Mouse (Mus musculus) layer of hippocampus, adult 18-20 months (tissue): ENCODE measurements around the gene Srebf2. TPM values are rescaled to one million over a fixed set of nuclear protein-coding genes. Genes with fewer than 3 reads are reported as not detected.
"Not testable (repeated sequence)": the region's sequence is repeated elsewhere in the genome, so short reads cannot be mapped to it uniquely, and the experiment has no call there.

ENCODE experiments used
- DNase-seq, 2 experiments: peaks; one replicate each; pipeline ENCODE4 v3.0.0; 2022; ENCODE audit warnings: low spot score in 2 of 2
- total RNA-seq, 2 experiments: library from RNA; stranded (reverse); gene quantifications; 2 replicates each; pipeline ENCODE4 v1.2.3; 2021

Gene Srebf2
- total RNA-seq, 2 experiments from 2014 or later, result 175 to 189 TPM

DNA sequence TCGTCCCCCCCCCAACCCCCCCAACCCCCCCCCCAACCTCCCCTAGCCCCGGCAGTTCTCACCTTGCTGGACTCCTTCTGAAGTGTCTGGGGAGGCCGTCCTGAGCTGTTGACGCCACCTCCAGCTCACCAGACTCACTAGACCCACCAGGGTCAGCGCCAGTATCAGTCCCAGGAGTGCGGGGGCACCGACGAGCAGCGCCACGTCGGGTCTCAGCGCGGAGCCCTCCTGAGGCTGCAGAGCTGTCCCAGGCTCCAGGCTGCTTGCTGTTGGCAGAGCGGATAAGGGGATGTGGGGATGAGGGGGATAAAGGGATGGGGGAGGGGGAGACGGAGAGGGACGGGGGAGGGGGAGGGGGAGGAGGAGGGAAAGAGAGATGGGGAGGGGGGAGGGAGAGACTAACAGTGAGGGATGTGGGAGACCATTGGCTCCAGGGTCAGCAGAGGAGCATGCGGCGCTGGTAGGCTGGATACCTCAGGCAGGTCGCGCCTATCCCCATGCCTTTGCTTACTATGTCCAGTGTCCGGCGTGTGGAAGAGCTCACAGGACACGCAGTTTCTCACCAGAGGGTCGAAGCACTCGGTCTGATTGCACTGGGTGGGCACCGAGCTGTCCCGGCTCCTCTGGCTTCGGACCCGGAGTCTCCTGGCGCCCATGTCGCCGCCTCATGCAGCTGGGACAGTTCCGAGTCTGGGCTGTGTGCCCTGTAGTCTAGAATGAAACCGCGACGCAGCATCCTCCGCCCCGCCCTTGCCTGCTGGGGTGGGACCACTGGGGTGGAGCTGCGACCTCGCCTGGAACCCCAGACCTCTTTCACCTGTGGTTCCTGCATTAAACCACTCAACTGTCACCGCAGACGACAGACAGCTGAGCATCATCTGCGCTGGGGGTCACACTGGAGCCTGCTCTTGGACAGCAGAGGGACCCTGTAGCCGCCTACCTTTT lies 76.9 kb downstream of the Srebf2 start, which contains the start of gene Tnfrsf13c:
Gene Tnfrsf13c, minus strand, starts transcription at position 713 of the 945 bp plus-strand sequence.
- no peak for DNase-seq

GRCm38 (mm10) chr15:82224602-82225215 lies 77.7 kb downstream of the Srebf2 start:
- no peak for DNase-seq

DNA sequence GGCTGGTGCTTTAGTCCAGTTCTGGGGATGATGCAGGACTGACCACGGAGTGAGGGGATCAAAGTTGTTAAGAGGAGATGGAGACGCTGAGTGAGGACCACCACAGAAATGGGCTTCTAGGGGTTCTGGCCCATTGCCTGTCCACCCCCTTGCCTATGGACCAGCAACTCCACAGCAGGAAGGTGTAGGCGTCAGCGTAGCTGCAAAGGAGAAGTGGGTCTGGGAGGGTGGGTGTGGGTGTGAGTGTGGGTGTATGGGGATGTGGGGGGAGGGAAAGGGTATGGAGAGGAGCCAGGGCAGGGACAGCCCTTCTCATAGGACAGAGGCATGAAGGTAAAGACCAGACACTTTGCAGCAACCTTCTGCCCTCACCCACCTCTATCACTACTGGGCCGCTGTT lies 78.8 kb downstream of the Srebf2 start:
- no peak for DNase-seq

DNA sequence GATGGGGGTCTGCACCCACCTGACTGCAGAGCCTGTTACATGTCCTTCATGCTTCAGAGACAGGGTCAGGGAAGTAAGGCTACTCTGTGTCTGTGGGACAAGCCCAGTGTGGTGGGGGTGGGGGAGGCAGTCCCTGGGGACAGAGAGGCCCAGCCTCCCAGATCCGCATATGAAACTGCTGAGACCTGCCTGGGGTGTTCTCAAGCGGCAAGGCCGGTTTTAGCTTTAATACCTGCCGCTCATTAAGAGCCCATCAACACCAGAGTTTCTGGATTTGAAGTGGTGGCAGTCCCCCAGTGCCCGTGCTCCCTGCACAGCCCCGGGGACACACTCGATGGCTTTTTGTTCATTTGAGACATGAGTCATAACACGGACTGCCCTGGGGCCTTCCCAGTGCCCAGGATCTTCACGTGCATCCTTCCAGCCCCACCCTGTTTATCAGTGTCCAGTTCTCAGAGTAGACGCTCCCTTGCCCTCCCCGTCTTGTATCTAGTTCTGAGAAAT lies 82.6 kb downstream of the Srebf2 start:
- DNase-seq, result no peak

GRCm38 (mm10) chr15:82230098-82230611 lies 83.2 kb downstream of the Srebf2 start:
- no peak for DNase-seq

DNA sequence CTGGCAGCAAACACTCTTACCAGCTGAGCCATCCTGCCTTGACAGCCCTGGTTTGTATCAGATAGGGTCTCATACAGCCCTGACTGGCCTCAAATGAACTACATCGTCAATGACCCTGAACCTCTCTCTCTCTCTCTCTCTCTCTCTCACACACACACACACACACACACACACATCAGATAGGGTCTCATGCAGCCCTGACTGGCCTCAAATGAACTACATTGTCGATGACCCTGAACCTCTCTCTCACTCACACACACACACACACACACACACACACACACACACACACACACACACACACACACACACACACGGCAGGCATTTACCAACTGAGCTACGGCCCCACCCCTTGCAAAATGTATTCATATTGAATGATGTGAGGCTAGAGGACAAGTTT lies 84.1 kb downstream of the Srebf2 start:
- no peak for DNase-seq

DNA sequence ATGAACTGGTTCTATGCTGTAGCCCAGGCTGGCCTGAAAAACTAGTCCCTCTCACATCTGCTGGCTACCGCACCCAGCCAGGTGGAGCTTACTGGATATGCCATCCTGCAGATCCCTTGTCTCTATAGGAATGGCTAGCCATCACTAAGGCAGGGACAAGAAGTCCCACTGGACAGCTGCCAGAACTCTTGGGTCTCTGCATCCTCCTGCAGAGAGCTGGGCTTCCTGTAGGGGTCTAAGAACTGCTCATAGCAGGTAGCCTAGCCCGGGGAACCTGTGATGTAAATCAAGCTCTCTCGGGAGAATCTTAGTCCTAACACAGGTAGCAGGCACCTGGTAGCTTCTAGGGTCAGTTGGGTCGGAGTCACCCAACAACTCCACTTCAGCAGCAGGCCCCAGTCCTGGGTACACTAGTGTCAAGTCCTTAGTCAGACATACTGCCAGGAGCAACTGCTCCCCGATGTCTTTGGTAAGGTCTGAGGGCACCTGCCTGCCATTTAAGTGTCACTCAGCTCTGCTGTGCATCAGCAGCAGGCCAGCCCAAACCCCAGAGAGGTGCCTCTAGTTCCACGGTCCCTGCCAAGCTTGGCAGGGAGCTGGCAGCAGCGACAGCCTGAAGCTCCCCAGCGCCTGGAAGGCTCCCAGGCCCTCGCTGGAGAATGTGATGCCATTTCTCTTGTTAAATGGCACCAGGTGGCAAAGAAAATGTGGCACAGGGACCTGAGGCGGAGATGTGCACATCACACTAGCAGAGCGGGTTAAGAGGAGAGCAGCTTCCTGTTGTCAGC lies 84.8 kb downstream of the Srebf2 start:
- peak; percentile 45 to 54 for DNase-seq

GRCm38 (mm10) chr15:82232651-82233050 lies 85.7 kb downstream of the Srebf2 start:
- no peak for DNase-seq

DNA sequence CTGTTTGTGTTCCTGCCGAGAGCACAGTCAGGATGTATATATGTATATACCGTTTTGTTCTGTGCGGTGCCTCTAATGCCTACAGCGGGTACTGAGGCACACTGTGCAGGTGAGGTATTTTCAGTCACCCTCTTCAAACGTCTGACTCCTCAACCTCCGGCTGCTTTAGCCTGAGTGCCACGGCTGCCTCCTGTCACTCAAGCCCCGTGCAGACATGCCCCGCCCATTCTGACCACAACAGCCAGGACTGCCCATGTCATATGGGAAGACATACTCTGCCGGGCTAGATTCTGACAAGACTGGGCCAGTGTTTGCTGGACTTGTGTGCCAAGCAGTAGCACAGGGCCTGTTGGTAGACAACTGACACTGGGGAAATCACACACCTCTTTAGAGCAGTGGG lies 88.7 kb downstream of the Srebf2 start:
- DNase-seq, result no peak

GRCm38 (mm10) chr15:82236565-82236964 lies 89.6 kb downstream of the Srebf2 start:
- peak; percentile 71 to 88 for DNase-seq

DNA sequence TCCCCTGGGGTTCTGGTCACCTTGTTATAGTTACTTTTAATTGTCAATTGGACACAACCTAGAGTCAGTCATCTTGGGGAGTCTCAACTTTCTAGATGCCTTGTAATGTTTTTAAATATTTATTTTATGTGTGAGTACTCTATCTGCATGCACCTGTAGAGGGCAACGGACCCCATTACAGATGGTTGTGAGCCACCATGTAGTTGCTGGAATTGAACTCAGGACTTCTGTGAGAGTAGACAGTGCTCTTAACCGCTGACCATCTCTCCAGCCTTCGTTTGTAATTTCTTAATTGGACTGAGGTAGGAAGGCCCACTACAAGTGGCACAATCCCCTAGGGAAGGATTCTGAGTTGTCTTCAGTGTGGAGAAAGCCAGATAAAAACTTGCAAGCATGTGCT lies 96.3 kb downstream of the Srebf2 start:
- DNase-seq, result no peak

DNA sequence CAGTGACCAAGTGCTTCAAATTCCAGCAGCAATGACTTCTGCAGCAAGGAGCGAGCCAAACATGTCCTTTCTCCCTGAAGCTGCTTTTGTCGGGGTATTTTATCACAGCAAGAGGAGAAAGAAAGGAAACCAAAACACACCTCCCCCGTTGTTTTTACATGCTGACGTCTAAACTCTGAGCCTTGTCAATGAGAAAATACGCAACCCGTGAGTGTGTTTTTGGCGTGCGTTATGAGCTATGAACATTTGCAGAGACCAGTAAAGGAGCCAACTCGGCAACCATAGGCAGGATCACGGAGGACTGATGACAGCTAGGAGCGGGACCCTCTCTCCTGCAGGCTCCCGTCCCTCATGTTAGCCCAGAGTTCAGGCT lies 96.7 kb downstream of the Srebf2 start:
- no peak for DNase-seq

GRCm38 (mm10) chr15:82244115-82244804 lies 97.3 kb downstream of the Srebf2 start, which contains the start of gene Cenpm:
Gene Cenpm (minus strand): TSS chr15:82244748.
- peak; percentile 89 to 95 for DNase-seq

- not testable (repeated sequence) for DNase-seq
Measured at GRCm38 (mm10) chr15:82244805-82245161, 97.8 kb downstream of the Srebf2 start.

DNA sequence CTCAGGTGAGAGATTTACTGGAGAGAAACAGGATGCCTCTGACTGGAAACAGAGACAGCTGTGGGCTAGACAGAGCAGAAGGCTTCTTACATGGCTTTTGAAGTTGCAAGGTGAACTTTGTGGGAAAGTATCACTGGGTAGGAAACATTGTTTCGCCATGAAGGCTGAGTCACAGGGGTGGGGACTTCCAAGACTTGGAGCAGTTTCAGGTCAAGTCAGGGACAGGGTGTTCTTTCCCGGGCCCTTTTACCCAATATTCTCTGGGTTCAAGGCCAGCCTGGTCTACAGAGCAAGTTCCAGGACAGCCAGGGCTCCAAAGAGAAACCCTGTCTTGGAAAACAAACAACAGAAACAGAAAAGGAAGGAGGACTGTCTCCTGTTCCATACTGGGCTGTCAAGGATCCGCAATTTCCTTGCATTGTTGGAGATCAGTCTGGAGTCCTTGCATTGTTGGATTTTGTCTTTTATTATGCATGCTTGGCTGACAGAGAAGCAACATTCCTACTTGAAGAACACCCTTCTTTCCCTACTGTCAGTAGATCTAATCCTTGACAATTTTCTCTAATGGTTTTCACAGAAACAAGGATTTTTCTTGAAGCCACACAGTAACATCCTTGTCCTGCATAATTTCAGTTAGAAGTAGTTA lies 100.3 kb downstream of the Srebf2 start:
- no peak for DNase-seq

- no peak for DNase-seq
Measured at GRCm38 (mm10) chr15:82251579-82251978, 104.6 kb downstream of the Srebf2 start.

DNA sequence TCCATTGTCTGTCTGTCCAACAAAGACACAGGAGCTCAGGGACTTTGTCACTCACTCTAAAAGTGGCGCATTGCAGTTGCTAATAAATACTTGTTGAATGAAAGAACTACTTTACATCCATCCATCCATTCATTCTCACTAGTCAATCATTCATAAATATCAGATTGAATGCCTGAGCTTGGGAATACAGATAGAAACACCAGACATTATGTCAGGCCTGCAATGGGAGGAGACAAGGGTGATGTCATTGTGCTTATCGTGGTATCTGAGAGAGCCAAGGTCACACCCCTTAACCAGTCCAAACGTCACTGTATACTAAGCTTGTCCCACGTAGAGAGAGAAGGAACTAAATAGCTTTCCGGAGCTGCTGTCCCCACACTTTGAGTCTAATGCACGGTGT lies 105.1 kb downstream of the Srebf2 start, which contains the start of gene 1500009C09Rik:
Gene 1500009C09Rik, plus strand, starts transcription at position 301 of the 400 bp plus-strand sequence.
- DNase-seq, result no peak
